Mouse (Mus musculus): Measurements from ENCODE around the gene Wdr54. TPM values are rescaled to one million over a fixed set of nuclear protein-coding genes. Genes with fewer than 3 reads are reported as not detected.

The Wdr54 gene
- polyA plus RNA-seq, 1 experiment = 21.2 TPM

- no peak for DNase-seq (ENCODE audit: low read depth)
- TF ChIP-seq POLR2A (IDR thresholded peaks at IDR 0.05; ENCODE audit: borderline replicate concordance, extremely low read depth, insufficient read depth, insufficient read length, poor library complexity, severe bottlenecking) = no peak
- TF ChIP-seq CTCF (IDR thresholded peaks at IDR 0.05; ENCODE audit: borderline replicate concordance, extremely low read depth, insufficient read depth, insufficient read length) = no peak
Observed at GRCm38 (mm10) chr6:83153485-83153884, 2.7 kb downstream of the Wdr54 start.

GRCm38 (mm10) chr6:83153038-83153437 lies 3.2 kb downstream of the Wdr54 start:
- DNase-seq (ENCODE audit: low read depth) = no peak
- no peak for TF ChIP-seq POLR2A (IDR thresholded peaks at IDR 0.05; ENCODE audit: borderline replicate concordance, extremely low read depth, insufficient read depth, insufficient read length, poor library complexity, severe bottlenecking)
- TF ChIP-seq CTCF (IDR thresholded peaks at IDR 0.05; ENCODE audit: borderline replicate concordance, extremely low read depth, insufficient read depth, insufficient read length) = no peak

- TF ChIP-seq POLR2A (IDR thresholded peaks at IDR 0.05; ENCODE audit: borderline replicate concordance, extremely low read depth, insufficient read depth, insufficient read length, poor library complexity, severe bottlenecking) (no peak), CTCF (IDR thresholded peaks at IDR 0.05; ENCODE audit: borderline replicate concordance, extremely low read depth, insufficient read depth, insufficient read length) (no peak)
- no peak for DNase-seq (ENCODE audit: low read depth)
Observed at GRCm38 (mm10) chr6:83151721-83152120, 4.5 kb downstream of the Wdr54 start.

- no peak for DNase-seq (ENCODE audit: low read depth)
- TF ChIP-seq POLR2A (IDR thresholded peaks at IDR 0.05; ENCODE audit: borderline replicate concordance, extremely low read depth, insufficient read depth, insufficient read length, poor library complexity, severe bottlenecking) (no peak), CTCF (IDR thresholded peaks at IDR 0.05; ENCODE audit: borderline replicate concordance, extremely low read depth, insufficient read depth, insufficient read length) (no peak)
Observed at GRCm38 (mm10) chr6:83147280-83147679, 8.9 kb downstream of the Wdr54 start.

GRCm38 (mm10) chr6:83145805-83146204 lies 10.4 kb downstream of the Wdr54 start:
- DNase-seq (ENCODE audit: low read depth) = no peak

GRCm38 (mm10) chr6:83145209-83145608 lies 11.0 kb downstream of the Wdr54 start:
- TF ChIP-seq CTCF (IDR thresholded peaks at IDR 0.05; ENCODE audit: borderline replicate concordance, extremely low read depth, insufficient read depth, insufficient read length) = no peak
- TF ChIP-seq POLR2A (IDR thresholded peaks at IDR 0.05; ENCODE audit: borderline replicate concordance, extremely low read depth, insufficient read depth, insufficient read length, poor library complexity, severe bottlenecking) = no peak
- DNase-seq (ENCODE audit: low read depth) = no peak

More at GRCm38 (mm10) chr6:83145805-83146204, 10.4 kb downstream of the Wdr54 start:
- no peak for TF ChIP-seq CTCF (IDR thresholded peaks at IDR 0.05; ENCODE audit: borderline replicate concordance, extremely low read depth, insufficient read depth, insufficient read length)
- no peak for TF ChIP-seq POLR2A (IDR thresholded peaks at IDR 0.05; ENCODE audit: borderline replicate concordance, extremely low read depth, insufficient read depth, insufficient read length, poor library complexity, severe bottlenecking)

- no peak for DNase-seq (ENCODE audit: low read depth)
- TF ChIP-seq POLR2A (IDR thresholded peaks at IDR 0.05; ENCODE audit: borderline replicate concordance, extremely low read depth, insufficient read depth, insufficient read length, poor library complexity, severe bottlenecking) (no peak), CTCF (IDR thresholded peaks at IDR 0.05; ENCODE audit: borderline replicate concordance, extremely low read depth, insufficient read depth, insufficient read length) (no peak)
Observed at GRCm38 (mm10) chr6:83142886-83143285, 13.3 kb downstream of the Wdr54 start.

- peak; percentile 32 for DNase-seq (ENCODE audit: low read depth)
- no peak for TF ChIP-seq POLR2A (IDR thresholded peaks at IDR 0.05; ENCODE audit: borderline replicate concordance, extremely low read depth, insufficient read depth, insufficient read length, poor library complexity, severe bottlenecking)
- no peak for TF ChIP-seq CTCF (IDR thresholded peaks at IDR 0.05; ENCODE audit: borderline replicate concordance, extremely low read depth, insufficient read depth, insufficient read length)
Observed at GRCm38 (mm10) chr6:83142211-83142731, 13.9 kb downstream of the Wdr54 start.

GRCm38 (mm10) chr6:83141636-83142035 lies 14.6 kb downstream of the Wdr54 start:
- DNase-seq (ENCODE audit: low read depth) = no peak
- no peak for TF ChIP-seq CTCF (IDR thresholded peaks at IDR 0.05; ENCODE audit: borderline replicate concordance, extremely low read depth, insufficient read depth, insufficient read length)
- TF ChIP-seq POLR2A (IDR thresholded peaks at IDR 0.05; ENCODE audit: borderline replicate concordance, extremely low read depth, insufficient read depth, insufficient read length, poor library complexity, severe bottlenecking) = no peak

- TF ChIP-seq CTCF (IDR thresholded peaks at IDR 0.05; ENCODE audit: borderline replicate concordance, extremely low read depth, insufficient read depth, insufficient read length) (no peak), POLR2A (IDR thresholded peaks at IDR 0.05; ENCODE audit: borderline replicate concordance, extremely low read depth, insufficient read depth, insufficient read length, poor library complexity, severe bottlenecking) (no peak)
- DNase-seq (ENCODE audit: low read depth) = no peak
Observed at GRCm38 (mm10) chr6:83140044-83140443, 16.2 kb downstream of the Wdr54 start.

- peak; percentile 50 for DNase-seq (ENCODE audit: low read depth)
- TF ChIP-seq POLR2A (IDR thresholded peaks at IDR 0.05; ENCODE audit: borderline replicate concordance, extremely low read depth, insufficient read depth, insufficient read length, poor library complexity, severe bottlenecking) (no peak), CTCF (IDR thresholded peaks at IDR 0.05; ENCODE audit: borderline replicate concordance, extremely low read depth, insufficient read depth, insufficient read length) (0 out of 2 replicates have a peak, but pooled peaks have one; percentile 4)
Observed at GRCm38 (mm10) chr6:83138056-83138455, 18.1 kb downstream of the Wdr54 start.

GRCm38 (mm10) chr6:83137576-83137950 lies 18.6 kb downstream of the Wdr54 start:
- peak; percentile 70 for DNase-seq (ENCODE audit: low read depth)
- TF ChIP-seq CTCF (IDR thresholded peaks at IDR 0.05; ENCODE audit: borderline replicate concordance, extremely low read depth, insufficient read depth, insufficient read length) (no peak), POLR2A (IDR thresholded peaks at IDR 0.05; ENCODE audit: borderline replicate concordance, extremely low read depth, insufficient read depth, insufficient read length, poor library complexity, severe bottlenecking) (no peak)
